Comparison of ENCODE assay signal across 9 mouse cellular contexts in the genomic region with DNA sequence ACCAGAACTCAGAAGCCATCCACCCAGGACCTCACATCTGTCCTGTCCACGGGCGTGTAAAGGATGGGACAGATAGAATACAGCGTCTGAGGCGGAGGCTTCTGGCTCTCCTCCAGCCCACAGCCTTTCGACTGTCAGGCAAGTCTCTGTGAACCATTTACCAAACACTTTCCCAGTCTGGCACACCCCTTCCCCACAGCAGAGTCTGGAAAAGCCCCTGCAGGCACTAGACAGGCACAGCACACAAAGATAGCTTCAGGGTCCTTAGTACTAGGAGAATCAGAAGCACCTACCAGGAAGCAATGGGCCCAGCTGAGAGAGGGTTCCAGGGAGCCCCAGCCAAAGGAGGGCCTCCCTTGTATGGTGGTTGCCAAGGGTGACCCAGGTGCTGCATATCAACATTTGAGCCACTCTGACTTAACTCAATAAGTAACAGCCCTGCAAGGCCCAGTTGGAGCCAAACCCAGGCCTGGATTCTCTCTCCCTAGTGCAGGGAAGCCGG. TPM values are rescaled to one million over a fixed set of nuclear protein-coding genes. Genes with fewer than 3 reads are reported as not detected.
DNase-seq lines count a peak whose midpoint lies in the region; ATAC-seq lines count a peak whose summit lies in the region.
"Had no signal": no experiment of that assay in that cellular context is flagged by ENCODE, and none has a peak within 500 bp of the region (broad histone marks: within the 10 kb centered on the region; RNA-seq: fewer than 3 reads in every experiment).

No protein-coding gene starts in this region.

- WGBS in midbrain, embryonic 11.5 days, result 64% methylated on average over 6 of the region's 6 CpGs
- WGBS in midbrain, embryonic 15.5 days, result 49% methylated on average over 6 of the region's 6 CpGs
- 21% methylated on average over 6 of the region's 6 CpGs for WGBS in embryonic facial prominence, embryonic 14.5 days

- H3K9me3 ChIP-seq in midbrain, embryonic 11.5 days (ENCODE audit: control insufficient read depth, low read length), result no peaks in the 10 kb centered on the region
- no peaks in the 10 kb centered on the region for H3K9me3 ChIP-seq in midbrain, embryonic 15.5 days
- H3K9me3 ChIP-seq in embryonic facial prominence, embryonic 14.5 days (ENCODE audit: control insufficient read depth, low read length), result no peaks in the 10 kb centered on the region

- H3K4me3 ChIP-seq in midbrain, embryonic 11.5 days (ENCODE audit: low read depth, low read length), result no peak overlapping the region
- H3K4me3 ChIP-seq in midbrain, embryonic 15.5 days, result no peak overlapping the region
- no peak overlapping the region for H3K4me3 ChIP-seq in embryonic facial prominence, embryonic 14.5 days (ENCODE audit: low read depth, low read length)

- H3K4me2 ChIP-seq in midbrain, embryonic 11.5 days, result no peak overlapping the region
- no peak overlapping the region for H3K4me2 ChIP-seq in midbrain, embryonic 15.5 days
- peak overlapping the region; percentile 44 for H3K4me2 ChIP-seq in embryonic facial prominence, embryonic 14.5 days (ENCODE audit: low read depth, low read length)

- intact Hi-C loops in heart, postnatal 36 days (cut with DNase I), result no loop called here

- no peak; the same call in 1 of the 2 replicates for ATAC-seq in midbrain, embryonic 11.5 days (ENCODE audit: low FRiP score)
- no peak for ATAC-seq in midbrain, embryonic 15.5 days (replicated peaks)
- ATAC-seq in embryonic facial prominence, embryonic 14.5 days (ENCODE audit: low read depth), result peak; percentile 93
- peak; percentile 41; the same call in 1 of the 2 replicates for ATAC-seq in monocyte, adult 5-6 weeks (replicated peaks; ENCODE audit: insufficient number of reproducible peaks, low FRiP score, low TSS enrichment, poor library complexity, severe bottlenecking)
- no peak for ATAC-seq in megakaryocyte, adult 5-6 weeks (ENCODE audit: poor library complexity, severe bottlenecking)

- H3K27me3 ChIP-seq in midbrain, embryonic 11.5 days (ENCODE audit: control insufficient read depth, insufficient read depth, low read length), result no peaks in the 10 kb centered on the region
- no peaks in the 10 kb centered on the region for H3K27me3 ChIP-seq in midbrain, embryonic 15.5 days (replicated peaks)
- H3K27me3 ChIP-seq in embryonic facial prominence, embryonic 14.5 days (replicated peaks; ENCODE audit: control insufficient read depth, insufficient read depth, low read length), result no peaks in the 10 kb centered on the region

- DNase-seq in midbrain, embryonic 11.5 days (ENCODE audit: low spot score, missing footprints), result peak; percentile 90
- peak; percentile 89 for DNase-seq in embryonic facial prominence, embryonic 14.5 days (ENCODE audit: low spot score)
- peak; percentile 53 to 58 for DNase-seq in heart, postnatal 36 days
- peak; percentile 73 to 83 for DNase-seq in kidney, postnatal 36 days
- no peak for DNase-seq in spleen, postnatal 36 days (ENCODE audit: low spot score in 2 of 2)

- no peaks in the 10 kb centered on the region for H3K4me1 ChIP-seq in midbrain, embryonic 11.5 days (ENCODE audit: control insufficient read depth, insufficient read depth, low read length)
- peaks cover 7% of the 10 kb centered on the region for H3K4me1 ChIP-seq in midbrain, embryonic 15.5 days
- peaks cover 38% of the 10 kb centered on the region for H3K4me1 ChIP-seq in embryonic facial prominence, embryonic 14.5 days (ENCODE audit: control insufficient read depth, insufficient read depth, low read length)

- H3K27ac ChIP-seq in midbrain, embryonic 11.5 days (ENCODE audit: low read depth, low read length), result no peak overlapping the region
- no peak overlapping the region for H3K27ac ChIP-seq in midbrain, embryonic 15.5 days
- peak overlapping the region; percentile 68 for H3K27ac ChIP-seq in embryonic facial prominence, embryonic 14.5 days (replicated peaks; ENCODE audit: low read depth, low read length)
- H3K27ac ChIP-seq: macrophage had no signal

- H3K36me3 ChIP-seq in midbrain, embryonic 11.5 days (ENCODE audit: control insufficient read depth, insufficient read depth, low read length), result no peaks in the 10 kb centered on the region
- no peaks in the 10 kb centered on the region for H3K36me3 ChIP-seq in midbrain, embryonic 15.5 days (replicated peaks)
- H3K36me3 ChIP-seq in embryonic facial prominence, embryonic 14.5 days (ENCODE audit: control insufficient read depth, insufficient read depth, low read length), result no peaks in the 10 kb centered on the region

- no peak overlapping the region for H3K9ac ChIP-seq in midbrain, embryonic 11.5 days (ENCODE audit: low read length)
- H3K9ac ChIP-seq in midbrain, embryonic 15.5 days, result no peak overlapping the region
- H3K9ac ChIP-seq in embryonic facial prominence, embryonic 14.5 days (ENCODE audit: low read depth, low read length), result peak overlapping the region; percentile 46

RNA-seq across cellular contexts. Expression of gene Rph3al, which starts 0.8 kb away (rescaled TPM):
- 0.66 and 1.1 TPM in 2 replicates for polyA plus RNA-seq in midbrain, embryonic 11.5 days (2014; fragmentation: Nextera tagmentation; extraction: Ambion mirVana)
- polyA plus RNA-seq in midbrain, embryonic 15.5 days (2015; fragmentation: Nextera tagmentation; extraction: Ambion mirVana), result 3.2 and 3.8 TPM in 2 replicates
- polyA plus RNA-seq in embryonic facial prominence, embryonic 14.5 days (2014; fragmentation: Nextera tagmentation; extraction: Ambion mirVana), result 3.0 TPM in 2 replicates
- total RNA-seq in heart, postnatal 36 days (2021), result 10 to 100 TPM in 1 of 2 experiments, 1 to 10 TPM in 1; 8.9 to 12.8 TPM
- 2.3 to 4.9 TPM (median 4.6 TPM) in 3 replicates for total RNA-seq in monocyte, adult 5-6 weeks (2017)
- total RNA-seq in megakaryocyte, adult 5-6 weeks (2015), result 0.49 and 0.84 TPM in 2 replicates
- total RNA-seq in megakaryocyte, adult 5-6 weeks (2017), result 1.3 TPM in 1 of 2 replicates, not detected in the other
- polyA plus RNA-seq: macrophage had no signal

Comparison
In these comparisons a context has a peak if more than half of its experiments do, and no peak if none do; other contexts are left out.
1. ATAC-seq: peak in embryonic facial prominence, embryonic 14.5 days (single experiment) and monocyte, adult 5-6 weeks (single experiment); none in midbrain, embryonic 11.5 days (single experiment), midbrain, embryonic 15.5 days (single experiment) and megakaryocyte, adult 5-6 weeks (single experiment).
2. DNase-seq: peak in midbrain, embryonic 11.5 days (single experiment), embryonic facial prominence, embryonic 14.5 days (single experiment), heart, postnatal 36 days (2 of 2) and kidney, postnatal 36 days (2 of 2); none in spleen, postnatal 36 days (0 of 2).